Mouse (Mus musculus) CH12.LX (cell line): Measurements from ENCODE around the gene Pkd1l3.

ENCODE experiments used
- CTCF ChIP-seq, 2 experiments: IDR thresholded peaks in 1 of 2; conservative IDR thresholded peaks in 1 of 2; 2 replicates each; pipeline ENCODE4 v1.5.1; 2011 to 2012; ENCODE audit warnings: low read depth in 2 of 2, low read length in 2 of 2, improper control_type of control experiment in 1 of 2, inconsistent platforms in 1 of 2, mild to moderate bottlenecking in 1 of 2, moderate library complexity in 1 of 2
- EP300 ChIP-seq: IDR thresholded peaks from 2 replicates; pipeline ENCODE4 v1.6.1; 2011; ENCODE audit warnings: low read length, improper control_type of control experiment
- MAZ ChIP-seq: IDR thresholded peaks from 2 replicates; pipeline ENCODE4 v1.6.1; 2012; ENCODE audit warnings: low read depth, mild to moderate bottlenecking, inconsistent platforms, low read length, improper control_type of control experiment, moderate library complexity
- MEF2A ChIP-seq: IDR thresholded peaks from 2 replicates; pipeline ENCODE4 v1.6.1; 2014; ENCODE audit warnings: low read depth, mild to moderate bottlenecking, inconsistent platforms, low read length, improper control_type of control experiment, borderline replicate concordance
- MXI1 ChIP-seq: IDR thresholded peaks from 2 replicates; pipeline ENCODE4 v1.6.1; 2011; ENCODE audit warnings: mild to moderate bottlenecking, low read depth, low read length, improper control_type of control experiment
- NRF1 ChIP-seq: IDR thresholded peaks from 2 replicates; pipeline ENCODE4 v1.6.1; 2014; ENCODE audit warnings: low read depth, mild to moderate bottlenecking, inconsistent platforms, low read length, improper control_type of control experiment, moderate library complexity
- POLR2A ChIP-seq: IDR thresholded peaks from 2 replicates; pipeline ENCODE4 v1.6.1; 2011; ENCODE audit warnings: low read depth, mild to moderate bottlenecking, improper control_type of control experiment, low read length
- TBP ChIP-seq: conservative IDR thresholded peaks from 2 replicates; pipeline ENCODE4 v1.6.1; 2011; ENCODE audit warnings: low read depth, low read length, improper control_type of control experiment
- USF1 ChIP-seq: IDR thresholded peaks from 2 replicates; pipeline ENCODE4 v1.6.1; 2014; ENCODE audit warnings: low read depth, mild to moderate bottlenecking, inconsistent platforms, low read length, improper control_type of control experiment

DNA sequence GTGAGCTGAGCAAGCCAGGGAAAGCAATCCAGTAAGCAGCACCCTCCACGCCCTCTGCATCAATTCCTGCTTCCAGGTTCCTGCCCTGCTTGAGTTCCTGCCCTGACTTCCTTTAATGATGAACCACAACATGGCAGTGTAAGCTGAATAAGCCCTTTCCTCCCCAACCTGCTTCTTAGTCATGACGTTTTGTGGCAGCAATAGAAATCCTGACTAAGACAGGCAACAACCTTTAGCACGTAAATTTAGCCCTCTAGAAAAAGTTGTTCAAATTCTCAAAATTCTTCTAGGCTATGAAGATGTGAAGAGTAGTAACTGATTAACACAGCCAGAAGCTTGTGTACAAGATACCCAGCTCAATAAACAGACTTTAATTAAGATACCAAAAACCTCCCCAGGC, 67.2 kb downstream of the Pkd1l3 start:
- no peak for TF ChIP-seq POLR2A
- no peak for TF ChIP-seq TBP
- TF ChIP-seq CTCF (conservative IDR thresholded peaks at IDR 0.05 in 1 of 2, IDR thresholded peaks at IDR 0.05 in 1 of 2; ENCODE audit: low read depth in 2 of 2, low read length in 2 of 2) = no peak
- no peak for TF ChIP-seq NRF1
- no peak for TF ChIP-seq MEF2A
- no peak for TF ChIP-seq MXI1
- no peak for TF ChIP-seq EP300
- TF ChIP-seq USF1 = no peak
- TF ChIP-seq MAZ = no peak
